Mouse (Mus musculus) adrenal gland, adult 2 months (tissue): Measurements from ENCODE around the gene Ist1. TPM values are rescaled to one million over a fixed set of nuclear protein-coding genes. Genes with fewer than 3 reads are reported as not detected.

Source experiments
- DNase-seq: peaks from one replicate; pipeline ENCODE4 v3.0.0; 2021
- polyA plus RNA-seq: library from polyadenylated mRNA; depleted of rRNA; stranded (reverse); fragments of >200 nt; gene quantifications from 2 replicates; pipeline ENCODE4 v1.2.3, GENCODE M21; 2012; rRNA removed
- total RNA-seq, 2 experiments: library from RNA; stranded (reverse); gene quantifications; 2 replicates each; pipeline ENCODE4 v1.2.3; 2021

The Ist1 gene
- total and polyA plus RNA-seq, 3 experiments = 26.6 to 89.3 (median 72.7) TPM

GRCm38 (mm10) chr8:109682120-109682519 is 10.9 kb downstream of the Ist1 start:
- DNase-seq = no peak

- DNase-seq = no peak
Measured at GRCm38 (mm10) chr8:109681535-109681934, 11.5 kb downstream of the Ist1 start.

GRCm38 (mm10) chr8:109675896-109676643 is 17.0 kb downstream of the Ist1 start:
- no peak for DNase-seq

- DNase-seq = no peak
Measured at GRCm38 (mm10) chr8:109673596-109673995, 19.5 kb downstream of the Ist1 start.

- DNase-seq = no peak
Measured at GRCm38 (mm10) chr8:109672656-109673055, 20.4 kb downstream of the Ist1 start.

- DNase-seq = no peak
Measured at GRCm38 (mm10) chr8:109666616-109667015, 26.4 kb downstream of the Ist1 start.

- no peak for DNase-seq
Measured at GRCm38 (mm10) chr8:109662328-109662727, 30.7 kb downstream of the Ist1 start.

GRCm38 (mm10) chr8:109656860-109657259 is 36.2 kb downstream of the Ist1 start:
- no peak for DNase-seq

- DNase-seq = no peak
Measured at GRCm38 (mm10) chr8:109650801-109651200, 42.3 kb downstream of the Ist1 start.

- DNase-seq = no peak
Measured at GRCm38 (mm10) chr8:109648469-109648868, 44.6 kb downstream of the Ist1 start.

- no peak for DNase-seq
Measured at GRCm38 (mm10) chr8:109647331-109647730, 45.7 kb downstream of the Ist1 start.

GRCm38 (mm10) chr8:109641236-109641635 is 51.8 kb downstream of the Ist1 start:
- no peak for DNase-seq

- DNase-seq = no peak
Measured at GRCm38 (mm10) chr8:109640410-109640809, 52.6 kb downstream of the Ist1 start.

GRCm38 (mm10) chr8:109638851-109639250 is 54.2 kb downstream of the Ist1 start:
- DNase-seq = no peak

- DNase-seq = no peak
Measured at GRCm38 (mm10) chr8:109635146-109635545, 57.9 kb downstream of the Ist1 start.

- no peak for DNase-seq
Measured at GRCm38 (mm10) chr8:109632498-109632897, 60.6 kb downstream of the Ist1 start.

- no peak for DNase-seq
Measured at GRCm38 (mm10) chr8:109628638-109629037, 64.4 kb downstream of the Ist1 start.

Other genes starting within 250 kb of the Ist1 start
- not detected for gene Pmfbp1, start 199.2 kb downstream of the Ist1 start, total RNA-seq
- not detected in 2 replicates for gene Pmfbp1, start 199.2 kb downstream of the Ist1 start, polyA plus RNA-seq
- gene Dhx38, start 127.4 kb downstream of the Ist1 start, total RNA-seq = 10 to 100 TPM; 22.2 to 23.4 TPM
- 13.3 and 15.0 TPM in 2 replicates for gene Dhx38, start 127.4 kb downstream of the Ist1 start, polyA plus RNA-seq
- gene Txnl4b, start 127.4 kb downstream of the Ist1 start, total RNA-seq = 10 to 100 TPM; 12.5 to 13.3 TPM
- gene Txnl4b, start 127.4 kb downstream of the Ist1 start, polyA plus RNA-seq = 2.4 and 4.2 TPM in 2 replicates
- 100 to 1,000 TPM; 158 to 462 TPM for gene Hp, start 114.1 kb downstream of the Ist1 start, total RNA-seq
- 81.5 and 171 TPM in 2 replicates for gene Hp, start 114.1 kb downstream of the Ist1 start, polyA plus RNA-seq
- gene Dhodh, start 84.6 kb downstream of the Ist1 start, total RNA-seq = 10 to 100 TPM; 19.9 to 20.1 TPM
- gene Dhodh, start 84.6 kb downstream of the Ist1 start, polyA plus RNA-seq = 24.9 and 27.3 TPM in 2 replicates
- under 1 TPM; 0.17 to 0.24 TPM for gene Pkd1l3, start 78.7 kb downstream of the Ist1 start, total RNA-seq
- gene Pkd1l3, start 78.7 kb downstream of the Ist1 start, polyA plus RNA-seq = 0.08 TPM in 2 replicates
- gene Zfp821, start 12.3 kb upstream of the Ist1 start, total RNA-seq = 10 to 100 TPM in 1 of 2 experiments, 1 to 10 TPM in 1; 8.6 to 12.1 TPM
- 6.6 and 9.0 TPM in 2 replicates for gene Zfp821, start 12.3 kb upstream of the Ist1 start, polyA plus RNA-seq
- gene Atxn1l, start 44.5 kb upstream of the Ist1 start, total RNA-seq = 10 to 100 TPM; 38.5 to 45.5 TPM
- gene Atxn1l, start 44.5 kb upstream of the Ist1 start, polyA plus RNA-seq = 8.8 and 9.8 TPM in 2 replicates
- 10 to 100 TPM; 76.3 to 91.7 TPM for gene Ap1g1, start 85.3 kb upstream of the Ist1 start, total RNA-seq
- gene Ap1g1, start 85.3 kb upstream of the Ist1 start, polyA plus RNA-seq = 11.1 and 17.1 TPM in 2 replicates
- 10 to 100 TPM in 1 of 2 experiments, 1 to 10 TPM in 1; 6.2 to 10.1 TPM for gene Phlpp2, start 175.3 kb upstream of the Ist1 start, total RNA-seq
- 1.9 and 2.8 TPM in 2 replicates for gene Phlpp2, start 175.3 kb upstream of the Ist1 start, polyA plus RNA-seq